Mouse (Mus musculus) spleen, adult 2 months (tissue): Measurements from ENCODE around the gene Gtsf1. TPM values are rescaled to one million over a fixed set of nuclear protein-coding genes. Genes with fewer than 3 reads are reported as not detected.

ENCODE experiments used
- DNase-seq, 2 experiments: peaks; one replicate each; pipeline versions ENCODE4 v3.0.0 to v3.0.0-alpha.2; 2012 to 2021; ENCODE audit warnings: low spot score in 2 of 2, low read depth in 1 of 2
- H3K27ac ChIP-seq: fragments of 200-500 bp; 2 replicates; pipeline ENCODE4 v1.5.1; 2012; ENCODE audit warnings: low read length, inconsistent platforms; ENCODE audit not compliant: insufficient read depth
- H3K27me3 ChIP-seq: fragments of 200-500 bp; 2 replicates; pipeline ENCODE4 v1.6.1; 2012; ENCODE audit warnings: mild to moderate bottlenecking, moderate library complexity, low read length, inconsistent platforms; ENCODE audit not compliant: control insufficient read depth, insufficient read depth
- H3K36me3 ChIP-seq: fragments of 200-500 bp; 2 replicates; pipeline ENCODE4 v1.6.1; 2012; ENCODE audit warnings: mild to moderate bottlenecking, low read length, inconsistent platforms; ENCODE audit not compliant: control insufficient read depth, insufficient read depth
- H3K4me1 ChIP-seq: fragments of 200-500 bp; 2 replicates; pipeline ENCODE4 v1.6.1; 2011; ENCODE audit warnings: inconsistent platforms; ENCODE audit not compliant: control insufficient read depth, insufficient read depth, insufficient read length
- H3K4me3 ChIP-seq: fragments of 200-500 bp; 2 replicates; pipeline ENCODE4 v1.5.1; 2011; ENCODE audit warnings: mild to moderate bottlenecking, inconsistent platforms; ENCODE audit not compliant: insufficient read depth, insufficient read length; ENCODE audit errors: extremely low read depth
- CTCF ChIP-seq: fragments of 200-500 bp; IDR thresholded peaks from 2 replicates; pipeline ENCODE4 v1.5.1; 2011; ENCODE audit warnings: mild to moderate bottlenecking, inconsistent platforms; ENCODE audit not compliant: insufficient read depth, insufficient read length, insufficient replicate concordance; ENCODE audit errors: extremely low read depth
- POLR2A ChIP-seq: fragments of 200-500 bp; IDR thresholded peaks from 2 replicates; pipeline ENCODE4 v1.6.1; 2011; ENCODE audit warnings: low read depth, low read length, inconsistent platforms
- WGBS: fragments of 180-500 bp; shearing (Covaris S2); methylation state at CpG from one replicate; pipeline ENCODE4 v1.1.7; 2018; 5-methylcytosine and 5-hydroxymethylcytosine counted together
- polyA plus RNA-seq: library from polyadenylated mRNA; depleted of rRNA; stranded (reverse); fragments of >200 nt; gene quantifications from 2 replicates; pipeline ENCODE4 v1.2.3, GENCODE M21; 2012; rRNA removed

Gene Gtsf1
- not detected in 2 replicates for polyA plus RNA-seq

GRCm38 (mm10) chr15:103430241-103430640 is at the start of gene Gtsf1:
Gene Gtsf1, minus strand, starts transcription at chr15:103430470.
- WGBS = 82% methylated on average over 16 of the region's 16 CpGs
- no peak for DNase-seq
- TF ChIP-seq CTCF = no peak
- TF ChIP-seq POLR2A = no peak
- no peaks in the 10 kb centered on the region; the same call in 1 of the 2 replicates for H3K4me1 ChIP-seq
- no peak within 1 kb of the TSS; the same call in 1 of the 2 replicates for H3K4me3 ChIP-seq
- H3K36me3 ChIP-seq = no peaks in the 10 kb centered on the region
- H3K27ac ChIP-seq = no peak within 1 kb of the TSS
- H3K27me3 ChIP-seq = no peaks in the 10 kb centered on the region

- WGBS = 90% methylated on average over 1 of the region's 1 CpGs
- Histone ChIP-seq H3K27ac (no peak overlapping the region), H3K4me3 (no peak overlapping the region), H3K4me1 (no peaks in the 10 kb centered on the region), H3K36me3 (peaks cover 67% of the 10 kb centered on the region), H3K27me3 (no peaks in the 10 kb centered on the region)
- no peak for DNase-seq
- no peak for TF ChIP-seq POLR2A
- no peak for TF ChIP-seq CTCF
Observed at GRCm38 (mm10) chr15:103479080-103479606, 48.9 kb upstream of the Gtsf1 start.

DNA sequence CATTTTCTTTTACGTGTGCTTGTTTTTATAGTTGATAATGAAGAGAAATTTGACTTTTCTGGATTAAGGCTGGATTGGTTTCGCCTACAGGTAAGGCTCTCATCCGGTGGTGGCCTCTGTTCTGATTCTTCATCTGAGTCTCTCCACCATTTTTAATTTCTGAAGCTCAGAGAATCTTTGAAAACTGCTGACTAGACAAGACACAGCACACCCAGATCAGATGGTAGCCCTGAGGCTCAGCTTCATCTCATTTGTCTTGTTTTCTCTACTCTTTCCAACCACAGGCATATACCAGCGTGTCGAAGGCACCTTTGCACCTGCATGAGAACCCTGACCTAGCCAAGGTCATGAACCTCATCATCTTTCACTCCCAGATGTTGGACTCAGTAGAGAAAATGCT is 43.5 kb upstream of the Gtsf1 start:
- DNase-seq = no peak
- no peaks in the 10 kb centered on the region for H3K4me1 ChIP-seq
- TF ChIP-seq CTCF (no peak), POLR2A (no peak)
- no peaks in the 10 kb centered on the region for H3K27me3 ChIP-seq
- H3K27ac ChIP-seq = no peak overlapping the region
- 87% methylated on average over 5 of the region's 5 CpGs for WGBS
- peaks cover 66% of the 10 kb centered on the region for H3K36me3 ChIP-seq
- no peak overlapping the region for H3K4me3 ChIP-seq

GRCm38 (mm10) chr15:103473182-103473581 is 42.9 kb upstream of the Gtsf1 start:
- DNase-seq = no peak
- H3K27ac ChIP-seq = no peak overlapping the region
- H3K27me3 ChIP-seq = no peaks in the 10 kb centered on the region
- TF ChIP-seq CTCF (no peak), POLR2A (no peak)
- no peak overlapping the region for H3K4me3 ChIP-seq
- H3K4me1 ChIP-seq = no peaks in the 10 kb centered on the region
- 90% methylated on average over 7 of the region's 7 CpGs for WGBS
- peaks cover 62% of the 10 kb centered on the region for H3K36me3 ChIP-seq

DNA sequence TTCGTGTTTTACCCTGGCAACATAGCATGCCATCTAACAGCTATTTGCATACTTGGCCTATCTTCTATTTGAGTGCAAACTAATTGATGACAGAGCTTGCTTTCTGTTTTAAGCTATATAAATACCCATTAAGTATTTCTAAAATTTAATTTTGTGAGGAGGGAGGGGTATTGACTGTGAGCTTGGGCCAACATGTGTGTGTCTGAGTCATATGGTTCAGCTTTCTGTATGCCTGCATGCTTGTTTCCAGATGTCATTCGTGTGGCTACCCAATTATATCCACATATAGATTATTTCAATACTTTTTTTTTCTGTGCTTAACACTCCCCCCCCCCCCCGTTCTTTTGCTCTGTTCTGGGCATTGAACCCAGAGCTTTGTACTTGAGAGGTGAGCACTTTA is 42.0 kb upstream of the Gtsf1 start:
- Histone ChIP-seq H3K4me1 (no peaks in the 10 kb centered on the region), H3K27ac (no peak overlapping the region), H3K4me3 (no peak overlapping the region), H3K36me3 (peaks cover 61% of the 10 kb centered on the region), H3K27me3 (no peaks in the 10 kb centered on the region)
- no peak for DNase-seq
- no peak for TF ChIP-seq CTCF
- TF ChIP-seq POLR2A = no peak
- WGBS = 86% methylated on average over 3 of the region's 3 CpGs

- TF ChIP-seq CTCF = no peak
- TF ChIP-seq POLR2A = no peak
- Histone ChIP-seq H3K27me3 (no peaks in the 10 kb centered on the region), H3K36me3 (peaks cover 61% of the 10 kb centered on the region), H3K27ac (no peak overlapping the region), H3K4me3 (no peak overlapping the region), H3K4me1 (no peaks in the 10 kb centered on the region)
- no peak for DNase-seq
- 91% methylated on average over 7 of the region's 7 CpGs for WGBS
Observed at GRCm38 (mm10) chr15:103471488-103472194, 41.4 kb upstream of the Gtsf1 start.
